Mouse (Mus musculus): ENCODE data around the gene Acsl1.

Acsl1 gene

DNA sequence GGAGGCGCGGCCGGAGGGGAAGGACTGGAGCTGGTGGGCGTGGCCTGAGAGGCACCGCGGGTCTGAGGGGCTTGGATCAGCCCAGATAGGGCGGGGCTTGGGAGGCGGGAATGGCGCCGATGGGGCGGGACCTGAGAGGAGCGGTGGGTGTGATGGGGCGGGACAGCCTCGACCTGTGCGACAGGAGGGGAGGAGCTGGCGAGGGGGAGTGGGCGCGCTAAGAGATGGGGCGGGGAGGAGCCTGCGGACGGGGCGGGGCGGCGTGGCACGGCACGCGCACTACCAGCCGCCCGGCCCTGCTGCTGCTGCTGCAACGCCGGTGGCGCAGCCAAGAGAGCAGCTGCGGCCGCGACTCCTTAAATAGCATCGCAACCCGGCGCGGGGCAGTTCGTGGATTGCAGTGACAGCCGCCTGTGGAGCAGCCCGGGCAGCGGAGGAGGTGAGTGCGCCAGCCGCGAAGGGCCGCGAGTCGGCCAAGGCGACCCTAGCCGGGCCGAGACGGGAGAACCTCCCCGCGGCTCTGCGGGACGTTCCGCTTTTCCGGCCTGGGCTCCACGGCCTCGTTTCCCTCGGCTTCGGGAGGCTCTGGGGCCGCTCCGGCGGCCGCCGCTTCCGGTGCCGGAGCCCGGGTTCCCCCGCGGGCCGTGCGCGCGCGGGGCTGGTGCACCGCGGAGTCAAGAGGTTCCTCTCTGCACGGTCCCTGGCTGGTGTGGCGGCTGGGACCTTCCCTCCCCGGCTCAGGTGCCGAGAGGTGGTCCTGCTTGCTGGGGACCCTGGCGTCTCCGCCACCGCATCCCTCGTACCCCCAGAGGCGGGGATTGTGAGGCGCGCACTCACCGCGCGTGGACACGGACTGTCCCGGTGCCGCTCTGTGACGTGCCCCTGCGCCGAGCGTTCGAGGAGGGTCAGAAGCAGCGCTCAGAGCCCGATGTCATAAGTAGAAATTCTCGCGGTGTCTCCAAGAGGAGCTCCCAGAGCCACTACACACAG lies at the start of gene Acsl1:
Gene Acsl1 (plus strand): TSS at position 246 of the 990 bp plus-strand sequence.
- DNase-seq, result peak; percentile 97

DNA sequence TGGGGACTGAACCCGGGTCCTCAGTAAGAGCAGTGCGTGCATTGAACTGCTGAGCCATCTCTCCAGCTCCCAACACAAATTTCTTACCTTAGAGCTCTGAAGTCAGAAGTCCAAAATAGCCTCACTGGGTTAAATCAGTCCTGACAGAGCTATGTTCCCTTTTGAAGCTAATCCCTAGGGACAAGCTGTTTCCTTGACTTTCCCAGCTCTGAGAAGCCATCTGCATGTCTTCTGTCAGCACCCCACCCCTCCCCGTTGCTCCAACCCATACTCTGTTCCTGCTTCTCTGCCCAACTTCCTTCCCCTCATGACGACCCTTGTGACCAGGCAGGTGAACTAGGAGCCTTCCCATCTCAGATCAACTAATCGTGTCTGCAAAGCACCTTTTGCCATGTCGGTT lies 49.3 kb upstream of the Acsl1 start:
- no peak for DNase-seq

DNA sequence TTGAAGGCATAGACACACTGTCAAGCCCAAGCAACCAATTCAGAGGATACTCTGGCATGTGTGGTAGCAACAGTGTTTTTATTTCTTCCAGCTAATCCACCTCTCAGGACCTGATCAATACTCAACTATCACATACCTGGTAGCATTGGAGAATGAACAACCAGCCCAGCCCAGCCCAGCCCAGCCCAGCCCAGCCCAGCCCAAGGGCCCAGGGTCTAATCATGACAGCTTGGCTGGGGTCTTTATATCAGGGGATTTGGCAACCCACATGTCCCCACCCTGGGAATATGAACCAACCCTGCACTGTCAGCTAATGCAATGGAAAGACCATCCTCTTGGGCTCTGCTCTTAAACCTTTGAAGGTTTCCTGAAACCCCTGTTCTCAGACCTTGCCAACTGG lies 42.9 kb upstream of the Acsl1 start:
- DNase-seq, result no peak

DNA sequence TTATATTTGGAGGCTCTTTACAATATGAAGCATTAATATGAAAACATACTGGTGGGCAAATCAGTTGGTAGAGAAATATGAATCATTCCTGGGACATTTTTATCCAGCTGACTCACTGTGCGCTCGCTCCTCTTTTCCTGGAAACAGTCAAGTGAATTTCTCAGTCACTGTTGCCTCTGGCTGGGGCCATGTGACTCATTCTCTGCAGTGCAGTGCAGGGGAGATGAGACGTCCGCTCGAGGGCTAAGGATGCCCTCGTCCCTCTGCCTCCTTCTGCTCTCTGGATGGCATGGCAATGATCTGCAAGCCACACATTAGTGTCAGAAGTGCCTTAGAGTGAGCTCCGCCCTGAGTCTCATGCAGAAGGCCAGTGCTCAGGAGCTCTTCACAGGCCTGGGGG lies 41.0 kb upstream of the Acsl1 start:
- DNase-seq, result no peak

DNA sequence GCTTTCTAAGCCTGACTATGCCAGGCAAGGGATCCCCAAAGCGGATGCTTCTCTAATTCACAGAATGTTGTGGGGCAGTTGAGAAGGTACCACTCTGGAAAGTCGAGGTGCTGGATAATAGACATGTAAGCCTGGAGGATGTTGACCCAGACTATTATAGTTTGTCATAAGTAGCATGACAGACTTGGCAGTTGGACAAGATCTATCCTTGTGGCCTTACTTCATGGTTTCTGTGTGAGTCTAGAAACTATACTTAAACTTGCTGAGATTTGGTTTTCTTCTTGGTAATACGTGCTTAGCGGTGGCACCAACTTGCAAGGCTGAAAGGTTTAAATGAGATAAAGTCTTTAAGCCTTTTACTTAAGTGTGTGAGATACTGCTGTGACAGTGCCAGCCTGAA lies 38.9 kb upstream of the Acsl1 start:
- no peak for DNase-seq

GRCm38 (mm10) chr8:46432581-46432980 lies 38.3 kb upstream of the Acsl1 start:
- no peak for DNase-seq

GRCm38 (mm10) chr8:46433656-46434055 lies 37.2 kb upstream of the Acsl1 start:
- DNase-seq, result no peak

DNA sequence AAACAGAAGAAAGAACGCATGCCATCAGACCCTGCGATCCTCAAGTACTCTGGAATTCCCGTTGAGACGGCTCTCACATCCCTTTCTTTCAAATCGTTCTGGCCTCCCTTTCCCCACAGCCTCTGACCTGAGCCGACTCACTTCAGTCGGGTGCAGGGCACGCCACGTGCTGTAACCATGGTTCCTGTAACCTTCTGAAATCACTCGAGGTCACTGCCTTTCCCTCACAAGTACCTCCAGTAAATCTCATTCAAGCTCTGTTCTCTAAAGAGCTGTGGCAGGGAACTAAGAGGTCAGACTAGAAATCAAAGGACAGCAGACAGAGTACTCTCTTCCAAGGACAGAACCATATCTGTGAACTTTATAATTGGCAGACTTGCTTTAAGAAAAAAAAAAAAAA lies 32.3 kb upstream of the Acsl1 start:
- no peak for DNase-seq

DNA sequence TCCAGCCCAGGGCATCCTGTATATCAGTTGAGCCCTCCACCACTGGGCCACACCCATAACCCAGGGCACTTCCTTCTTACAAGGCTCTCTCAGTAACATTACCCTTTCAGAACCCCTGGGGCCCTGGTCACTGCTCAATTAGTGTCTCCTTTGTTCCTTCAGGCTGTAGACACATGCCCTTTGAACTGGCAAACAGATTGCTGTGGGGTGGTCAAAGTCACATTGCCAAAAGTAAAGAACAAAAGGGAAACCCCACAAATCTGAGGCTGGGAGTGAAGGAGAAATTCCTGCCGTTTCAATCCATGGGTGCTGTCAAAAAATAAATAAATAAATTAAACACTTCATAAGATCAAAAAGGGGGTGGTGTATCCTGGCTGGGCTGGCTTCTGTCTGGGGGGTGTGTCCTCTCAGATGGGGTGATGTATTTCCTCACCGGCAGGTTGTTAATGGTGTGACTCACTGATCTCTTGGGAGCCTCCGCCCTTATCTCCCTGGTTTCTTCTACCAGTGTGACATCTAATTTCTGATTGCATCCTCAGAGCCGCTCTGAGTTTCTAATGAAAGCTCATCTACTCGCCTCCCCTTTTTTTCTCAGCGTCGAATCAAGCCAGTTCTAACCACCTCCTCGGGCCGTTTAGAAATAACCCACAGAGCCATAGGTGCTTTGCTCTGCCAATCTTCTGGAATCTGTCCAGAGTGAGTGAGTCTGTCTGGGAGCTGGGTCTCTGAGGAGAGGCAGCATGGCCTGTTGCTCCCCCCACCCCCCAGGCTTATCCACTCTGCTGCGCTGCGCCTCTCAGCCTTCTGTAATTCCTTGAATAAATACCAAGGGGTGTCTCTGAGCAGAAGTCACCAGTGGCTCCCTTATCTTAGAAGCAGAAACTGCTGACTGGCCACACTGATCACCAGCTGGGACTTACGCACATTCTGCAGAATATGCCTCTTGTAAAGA lies 24.6 kb upstream of the Acsl1 start:
- DNase-seq, result no peak

DNA sequence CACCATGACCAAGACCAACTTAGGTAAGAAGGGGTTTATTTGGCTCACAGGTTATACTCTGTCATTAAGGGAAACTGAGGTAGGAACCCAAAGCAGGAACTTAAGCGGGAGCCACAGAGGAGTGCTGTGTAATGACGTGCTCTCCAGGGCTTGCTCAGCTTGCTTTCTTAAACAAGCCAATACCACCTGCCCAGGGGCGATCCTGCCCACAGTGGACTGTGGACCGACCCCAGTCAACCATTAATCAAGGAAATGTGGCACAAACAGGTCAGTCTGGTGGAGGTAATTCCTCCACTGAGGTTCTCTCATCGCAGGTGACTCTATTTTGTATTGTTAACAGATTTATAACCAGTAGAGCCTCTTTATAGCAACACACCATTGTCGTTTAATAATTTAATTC lies 23.5 kb upstream of the Acsl1 start:
- DNase-seq, result no peak

GRCm38 (mm10) chr8:46448606-46449005 lies 22.2 kb upstream of the Acsl1 start:
- no peak for DNase-seq

DNA sequence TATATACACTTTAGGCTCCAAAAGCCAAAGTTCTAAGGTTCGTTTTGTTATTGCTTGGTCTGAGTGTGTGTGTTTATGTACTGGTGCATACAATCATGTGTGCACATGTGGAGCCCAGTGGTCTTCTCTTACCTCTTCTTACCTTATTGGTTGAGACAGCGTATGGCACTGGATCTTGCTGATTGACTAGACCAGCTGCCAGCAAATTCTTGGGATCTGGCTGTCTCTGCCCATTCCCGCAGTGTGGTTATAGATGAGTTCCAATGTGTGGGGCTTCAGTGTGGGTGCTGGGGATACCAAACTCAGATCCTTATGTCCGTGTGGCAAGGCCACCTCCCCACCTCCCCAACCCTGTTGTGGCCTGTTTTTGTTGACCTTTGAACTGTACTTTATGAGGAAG lies 21.8 kb upstream of the Acsl1 start:
- DNase-seq, result no peak

DNA sequence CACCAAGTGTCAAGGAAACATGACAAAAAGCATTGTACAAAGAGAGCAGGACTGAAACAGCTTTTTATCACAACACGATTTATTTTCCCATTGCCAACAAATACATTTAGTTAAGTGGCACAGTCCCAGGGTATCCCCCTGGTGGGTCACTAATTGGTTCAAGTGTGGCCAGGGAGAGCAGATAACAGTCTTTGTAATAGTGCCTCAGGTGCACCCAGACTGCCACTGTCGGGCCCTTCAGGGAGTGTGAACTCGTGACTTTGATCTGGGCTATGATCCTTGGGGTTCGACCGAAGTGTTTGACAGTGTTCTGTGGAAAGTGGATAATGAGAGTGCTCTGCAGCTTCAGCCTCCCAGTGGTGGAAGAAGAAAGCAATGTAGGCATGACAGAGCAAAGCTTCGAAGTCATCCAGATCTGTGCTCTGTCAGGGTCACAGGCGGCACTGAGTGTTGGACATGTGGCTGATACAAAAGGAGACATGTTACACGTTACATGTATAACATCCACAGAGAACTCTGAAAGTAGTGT lies 21.1 kb upstream of the Acsl1 start:
- DNase-seq, result no peak

- DNase-seq, result no peak
These were observed 12.5 kb upstream of the Acsl1 start for GRCm38 (mm10) chr8:46458215-46458811.

GRCm38 (mm10) chr8:46468400-46468799 lies 2.4 kb upstream of the Acsl1 start:
- DNase-seq, result no peak

GRCm38 (mm10) chr8:46469071-46469769 lies 1.6 kb upstream of the Acsl1 start:
- DNase-seq, result no peak

GRCm38 (mm10) chr8:46470091-46470791 lies 596 bp upstream of the Acsl1 start:
- peak; percentile 13 to 28 for DNase-seq

DNA sequence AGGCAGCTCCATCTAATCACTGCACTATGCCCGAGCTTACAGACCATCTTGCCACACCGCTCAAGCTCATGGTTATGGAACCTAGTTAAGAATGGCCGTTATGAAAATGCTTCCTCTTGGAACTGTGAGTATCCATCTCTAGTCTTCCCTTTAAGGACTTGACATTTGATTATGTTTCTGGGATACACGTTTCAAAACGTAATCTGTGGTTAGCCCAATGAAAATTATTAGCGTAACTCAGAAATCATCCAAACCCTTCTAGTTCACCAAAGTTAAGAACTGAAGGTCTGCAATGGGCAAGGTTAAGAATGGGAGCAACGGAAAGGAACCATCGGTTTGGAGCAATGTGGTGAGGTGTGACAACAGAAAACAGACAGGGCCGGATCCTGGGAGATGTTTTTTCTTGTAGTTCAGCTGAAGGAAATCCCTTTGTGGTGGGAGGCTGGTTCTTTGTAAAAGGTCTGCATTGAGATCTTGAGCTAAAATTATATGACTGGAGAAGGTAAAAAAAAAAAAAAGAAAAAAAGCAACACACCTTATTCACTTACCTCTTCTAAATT lies 1.2 kb downstream of the Acsl1 start:
- no peak for DNase-seq

GRCm38 (mm10) chr8:46474120-46474519 lies 3.3 kb downstream of the Acsl1 start:
- DNase-seq, result no peak

DNA sequence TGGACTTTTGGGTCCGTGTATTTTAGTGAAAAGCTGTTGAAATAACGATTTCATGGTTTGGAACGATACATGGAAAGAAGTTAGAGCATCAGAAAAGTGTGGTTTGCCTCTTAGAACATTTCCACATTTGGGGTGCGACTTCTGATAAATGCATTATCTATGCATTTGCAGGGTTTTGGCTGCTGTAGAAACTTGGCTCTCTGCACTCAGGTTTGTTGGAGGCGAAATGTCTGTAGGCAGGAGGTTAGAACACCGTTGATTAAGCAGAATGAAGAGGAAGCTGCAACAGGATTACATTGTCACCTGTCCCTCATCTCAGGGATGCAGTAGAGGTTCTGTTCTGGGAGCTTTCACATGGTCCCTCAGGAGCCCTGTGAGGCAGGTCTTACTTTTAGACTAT lies 3.8 kb downstream of the Acsl1 start:
- DNase-seq, result no peak

- no peak for DNase-seq
These were observed 4.6 kb downstream of the Acsl1 start for GRCm38 (mm10) chr8:46475404-46475803.
